Mouse (Mus musculus): ENCODE results near the gene Sort1. TPM values are rescaled to one million over a fixed set of nuclear protein-coding genes. Genes with fewer than 3 reads are reported as not detected.

Sort1 gene
- total and polyA plus RNA-seq, 2 experiments from 2014 or later, result 12.9 to 69.0 TPM

- H3K9ac ChIP-seq, result no peak overlapping the region
- H3K27me3 ChIP-seq (ENCODE audit: insufficient read depth, low read length), result no peaks in the 10 kb centered on the region
- H3K9me3 ChIP-seq (ENCODE audit: low read length), result no peaks in the 10 kb centered on the region
- no peak overlapping the region for H3K4me2 ChIP-seq (ENCODE audit: low read depth)
- 53% methylated on average over 3 of the region's 3 CpGs for WGBS
- H3K4me1 ChIP-seq (ENCODE audit: insufficient read depth), result no peaks in the 10 kb centered on the region
- peak; percentile 38 for ATAC-seq
- peak overlapping the region; percentile 78 for H3K27ac ChIP-seq (ENCODE audit: low read depth, low read length)
- H3K4me3 ChIP-seq (ENCODE audit: low read depth, low read length), result no peak overlapping the region
- TF ChIP-seq CTCF (IDR thresholded peaks at IDR 0.05; ENCODE audit: low read depth), result no peak
- peaks cover 32% of the 10 kb centered on the region for H3K36me3 ChIP-seq (ENCODE audit: insufficient read depth)
- peak; percentile 57 for DNase-seq
Measured at GRCm38 (mm10) chr3:108327916-108328315, 44.0 kb downstream of the Sort1 start.

DNA sequence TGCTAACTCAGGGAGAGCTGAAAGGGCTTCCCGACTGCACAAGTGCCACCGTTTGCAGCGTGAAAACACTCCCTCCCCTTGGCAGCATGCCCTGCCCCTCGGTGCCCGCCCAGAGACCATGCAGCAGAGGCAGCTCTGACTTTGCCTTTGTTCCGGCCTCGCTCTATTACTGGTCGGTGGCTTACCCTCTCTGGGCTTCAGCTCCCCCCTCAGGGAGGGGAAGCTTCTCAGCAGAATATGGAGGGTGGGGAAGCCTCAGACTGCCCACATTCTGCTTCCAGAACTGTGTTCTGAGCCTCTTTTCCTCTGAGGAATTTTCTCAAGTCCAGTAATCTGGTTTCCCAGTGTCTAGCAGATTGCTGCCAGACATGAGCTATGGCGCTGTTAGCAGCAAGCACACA lies 44.6 kb downstream of the Sort1 start:
- H3K4me1 ChIP-seq (ENCODE audit: insufficient read depth), result no peaks in the 10 kb centered on the region
- 22% methylated on average over 9 of the region's 9 CpGs for WGBS
- peak; percentile 78 for ATAC-seq
- H3K9me3 ChIP-seq (ENCODE audit: low read length), result no peaks in the 10 kb centered on the region
- H3K36me3 ChIP-seq (ENCODE audit: insufficient read depth), result peaks cover 35% of the 10 kb centered on the region
- DNase-seq, result peak; percentile 76
- H3K27ac ChIP-seq (ENCODE audit: low read depth, low read length), result peak overlapping the region; percentile 78
- no peak overlapping the region for H3K4me3 ChIP-seq (ENCODE audit: low read depth, low read length)
- H3K4me2 ChIP-seq (ENCODE audit: low read depth), result no peak overlapping the region
- TF ChIP-seq CTCF (IDR thresholded peaks at IDR 0.05; ENCODE audit: low read depth), result no peak
- no peaks in the 10 kb centered on the region for H3K27me3 ChIP-seq (ENCODE audit: insufficient read depth, low read length)
- H3K9ac ChIP-seq, result no peak overlapping the region

DNA sequence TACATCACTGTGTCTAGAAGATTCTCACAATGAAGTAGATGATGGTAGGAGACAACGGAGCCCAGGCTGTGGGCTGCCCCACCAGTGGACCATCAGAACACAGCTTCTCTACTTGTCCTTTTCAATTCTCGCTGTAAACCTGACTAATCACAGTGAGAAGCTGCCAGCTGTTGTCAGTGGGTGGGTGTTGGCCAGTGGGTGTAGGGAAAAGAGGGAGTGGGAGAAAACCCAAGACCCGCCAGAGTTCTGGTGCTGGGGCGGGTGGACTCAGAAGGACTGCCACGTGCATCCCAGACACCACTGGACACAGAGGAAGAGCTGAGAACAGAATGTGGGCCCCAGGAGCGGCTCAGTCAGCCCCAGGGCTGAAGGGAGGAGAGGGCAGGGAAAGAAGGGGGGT lies 46.9 kb downstream of the Sort1 start:
- H3K4me2 ChIP-seq (ENCODE audit: low read depth), result no peak overlapping the region
- no peaks in the 10 kb centered on the region for H3K27me3 ChIP-seq (ENCODE audit: insufficient read depth, low read length)
- no peaks in the 10 kb centered on the region for H3K4me1 ChIP-seq (ENCODE audit: insufficient read depth)
- no peak for TF ChIP-seq CTCF (IDR thresholded peaks at IDR 0.05; ENCODE audit: low read depth)
- H3K9ac ChIP-seq, result no peak overlapping the region
- no peaks in the 10 kb centered on the region for H3K9me3 ChIP-seq (ENCODE audit: low read length)
- peaks cover 56% of the 10 kb centered on the region for H3K36me3 ChIP-seq (ENCODE audit: insufficient read depth)
- no peak for DNase-seq
- no peak for ATAC-seq
- H3K4me3 ChIP-seq (ENCODE audit: low read depth, low read length), result no peak overlapping the region
- WGBS, result 95% methylated on average over 6 of the region's 6 CpGs
- H3K27ac ChIP-seq (ENCODE audit: low read depth, low read length), result no peak overlapping the region

GRCm38 (mm10) chr3:108336878-108337277 lies 53.0 kb downstream of the Sort1 start:
- no peak overlapping the region for H3K27ac ChIP-seq (ENCODE audit: low read depth, low read length)
- H3K4me1 ChIP-seq (ENCODE audit: insufficient read depth), result no peaks in the 10 kb centered on the region
- no peaks in the 10 kb centered on the region for H3K9me3 ChIP-seq (ENCODE audit: low read length)
- no peaks in the 10 kb centered on the region for H3K27me3 ChIP-seq (ENCODE audit: insufficient read depth, low read length)
- no peak overlapping the region for H3K4me3 ChIP-seq (ENCODE audit: low read depth, low read length)
- H3K9ac ChIP-seq, result no peak overlapping the region
- ATAC-seq (no peak), DNase-seq (no peak)
- 91% methylated on average over 5 of the region's 5 CpGs for WGBS
- H3K4me2 ChIP-seq (ENCODE audit: low read depth), result no peak overlapping the region
- no peak for TF ChIP-seq CTCF (IDR thresholded peaks at IDR 0.05; ENCODE audit: low read depth)
- peaks cover 86% of the 10 kb centered on the region for H3K36me3 ChIP-seq (ENCODE audit: insufficient read depth)

DNA sequence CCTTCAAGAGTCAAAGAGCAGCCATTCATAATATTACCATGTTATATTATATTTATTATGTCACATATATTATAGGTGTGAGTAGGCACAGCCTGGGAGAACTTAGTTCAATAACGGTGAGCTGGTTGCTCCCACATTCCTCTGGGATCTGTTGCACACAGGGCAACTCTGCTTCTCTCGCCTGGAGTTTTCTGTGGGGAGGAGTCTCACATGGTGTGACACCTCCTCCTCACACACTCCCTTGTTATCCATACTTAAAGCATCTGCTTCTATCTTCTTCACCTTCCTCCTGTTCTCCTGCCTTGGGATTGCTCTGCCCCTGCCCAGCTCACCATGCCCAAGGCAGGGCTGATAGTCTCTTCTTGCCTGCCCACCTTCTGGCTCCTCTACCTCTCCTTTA lies 57.2 kb downstream of the Sort1 start:
- WGBS, result 94% methylated on average over 2 of the region's 2 CpGs
- H3K9me3 ChIP-seq (ENCODE audit: low read length), result no peaks in the 10 kb centered on the region
- no peak overlapping the region for H3K9ac ChIP-seq
- no peaks in the 10 kb centered on the region for H3K4me1 ChIP-seq (ENCODE audit: insufficient read depth)
- DNase-seq (no peak), ATAC-seq (no peak)
- peaks cover 72% of the 10 kb centered on the region for H3K36me3 ChIP-seq (ENCODE audit: insufficient read depth)
- no peak for TF ChIP-seq CTCF (IDR thresholded peaks at IDR 0.05; ENCODE audit: low read depth)
- no peak overlapping the region for H3K27ac ChIP-seq (ENCODE audit: low read depth, low read length)
- H3K4me3 ChIP-seq (ENCODE audit: low read depth, low read length), result no peak overlapping the region
- no peaks in the 10 kb centered on the region for H3K27me3 ChIP-seq (ENCODE audit: insufficient read depth, low read length)
- H3K4me2 ChIP-seq (ENCODE audit: low read depth), result no peak overlapping the region

DNA sequence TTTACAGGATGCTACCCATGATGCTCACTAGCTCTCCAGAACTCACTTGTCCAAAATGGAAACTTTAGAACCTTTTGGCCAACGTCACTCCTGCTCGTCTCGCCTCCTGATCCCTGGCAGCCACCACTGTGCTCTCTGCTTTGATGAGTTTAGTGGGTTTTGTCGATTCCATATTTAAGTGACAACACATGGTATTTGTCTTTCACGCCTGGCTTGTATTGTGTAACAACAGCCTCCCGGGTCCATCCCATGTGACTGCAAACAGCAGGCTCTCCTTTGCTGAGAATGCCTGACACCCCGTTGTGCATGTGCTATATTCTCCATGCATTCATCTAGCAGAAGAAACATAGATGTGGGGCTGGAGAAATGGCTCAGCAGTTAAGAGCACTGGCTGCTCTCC lies 58.3 kb downstream of the Sort1 start:
- no peak for TF ChIP-seq CTCF (IDR thresholded peaks at IDR 0.05; ENCODE audit: low read depth)
- Histone ChIP-seq H3K27ac (ENCODE audit: low read depth, low read length) (no peak overlapping the region), H3K36me3 (ENCODE audit: insufficient read depth) (peaks cover 74% of the 10 kb centered on the region), H3K4me3 (ENCODE audit: low read depth, low read length) (no peak overlapping the region), H3K9me3 (ENCODE audit: low read length) (no peaks in the 10 kb centered on the region), H3K4me2 (ENCODE audit: low read depth) (no peak overlapping the region), H3K9ac (no peak overlapping the region), H3K27me3 (ENCODE audit: insufficient read depth, low read length) (no peaks in the 10 kb centered on the region), H3K4me1 (ENCODE audit: insufficient read depth) (no peaks in the 10 kb centered on the region)
- peak; percentile 75 for ATAC-seq
- WGBS, result 68% methylated on average over 7 of the region's 7 CpGs
- DNase-seq, result no peak

- H3K36me3 ChIP-seq (ENCODE audit: insufficient read depth), result peaks cover 76% of the 10 kb centered on the region
- no peak for DNase-seq
- H3K4me1 ChIP-seq (ENCODE audit: insufficient read depth), result no peaks in the 10 kb centered on the region
- no peak overlapping the region for H3K27ac ChIP-seq (ENCODE audit: low read depth, low read length)
- no peaks in the 10 kb centered on the region for H3K9me3 ChIP-seq (ENCODE audit: low read length)
- H3K9ac ChIP-seq, result no peak overlapping the region
- no peak for ATAC-seq
- no peak overlapping the region for H3K4me3 ChIP-seq (ENCODE audit: low read depth, low read length)
- H3K4me2 ChIP-seq (ENCODE audit: low read depth), result no peak overlapping the region
- H3K27me3 ChIP-seq (ENCODE audit: insufficient read depth, low read length), result no peaks in the 10 kb centered on the region
- TF ChIP-seq CTCF (IDR thresholded peaks at IDR 0.05; ENCODE audit: low read depth), result no peak
- 92% methylated on average over 7 of the region's 7 CpGs for WGBS
Measured at GRCm38 (mm10) chr3:108345855-108346254, 62.0 kb downstream of the Sort1 start.

DNA sequence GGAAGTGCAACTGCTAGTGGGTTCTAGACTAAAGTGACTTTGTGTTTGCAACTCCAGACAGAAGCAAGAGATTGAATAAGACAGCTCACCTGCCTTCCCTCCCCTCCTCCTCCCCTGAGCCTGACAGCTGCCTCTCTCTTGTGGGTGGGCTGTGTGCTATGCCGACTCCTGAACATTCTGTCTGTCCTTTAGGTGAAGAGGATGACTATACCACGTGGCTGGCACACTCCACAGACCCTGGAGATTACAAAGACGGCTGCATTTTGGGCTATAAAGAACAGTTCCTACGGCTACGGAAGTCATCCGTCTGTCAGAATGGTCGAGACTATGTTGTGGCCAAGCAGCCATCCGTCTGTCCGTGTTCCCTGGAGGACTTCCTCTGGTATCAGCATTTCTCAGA lies 64.5 kb downstream of the Sort1 start:
- Histone ChIP-seq H3K27ac (ENCODE audit: low read depth, low read length) (no peak overlapping the region), H3K36me3 (ENCODE audit: insufficient read depth) (peaks cover 82% of the 10 kb centered on the region), H3K4me1 (ENCODE audit: insufficient read depth) (no peaks in the 10 kb centered on the region), H3K9ac (no peak overlapping the region), H3K27me3 (ENCODE audit: insufficient read depth, low read length) (no peaks in the 10 kb centered on the region), H3K4me3 (ENCODE audit: low read depth, low read length) (no peak overlapping the region), H3K4me2 (ENCODE audit: low read depth) (no peak overlapping the region), H3K9me3 (ENCODE audit: low read length) (no peaks in the 10 kb centered on the region)
- ATAC-seq, result no peak
- TF ChIP-seq CTCF (IDR thresholded peaks at IDR 0.05; ENCODE audit: low read depth), result no peak
- DNase-seq, result no peak
- 87% methylated on average over 9 of the region's 9 CpGs for WGBS
